Mouse (Mus musculus) liver (tissue): ENCODE data around the gene Tas2r140.

Experiments
- DNase-seq: peaks from one replicate; pipeline ENCODE4 v3.0.0-alpha.2; 2020; ENCODE audit warnings: mixed read lengths

The Tas2r140 gene

DNA sequence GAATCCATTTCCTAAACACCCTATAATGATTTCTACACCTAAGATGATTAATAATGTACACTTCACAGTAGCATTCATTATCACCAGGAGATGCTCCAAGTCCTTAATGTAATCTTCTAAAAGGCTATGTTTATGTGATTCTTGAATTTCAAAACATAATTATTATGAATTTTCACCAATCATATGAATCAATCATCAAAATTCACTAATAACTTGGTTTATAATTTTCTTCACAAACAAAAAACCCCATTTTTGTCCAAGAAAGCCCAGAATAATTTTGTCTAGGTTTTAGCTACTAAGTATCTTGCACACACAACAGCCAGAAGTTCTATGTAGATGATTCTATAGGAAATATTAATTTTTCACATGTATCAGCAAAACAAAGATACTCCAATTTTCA, at the start of gene Tas2r140:
Gene Tas2r140 (minus strand): TSS at position 101 of the 400 bp plus-strand sequence.
- DNase-seq, result no peak

DNA sequence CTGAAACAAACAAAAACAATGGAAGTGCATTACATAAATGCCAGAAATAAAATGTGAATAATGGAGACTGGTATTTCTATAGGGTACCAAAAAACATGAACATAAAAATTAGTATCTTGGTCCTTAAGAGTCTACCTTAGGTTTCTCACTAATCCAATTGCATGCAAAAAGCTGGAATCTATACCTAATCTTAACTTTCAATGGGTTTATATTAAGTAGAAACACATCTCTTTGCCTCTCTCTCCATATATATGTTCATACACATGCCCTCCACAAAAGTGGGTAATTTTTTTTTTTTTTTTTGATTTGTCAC, 48.9 kb upstream of the Tas2r140 start, which contains the start of gene Smim10l1:
Gene Smim10l1 (plus strand): TSS at position 301 of the 313 bp plus-strand sequence.
- no peak for DNase-seq

DNA sequence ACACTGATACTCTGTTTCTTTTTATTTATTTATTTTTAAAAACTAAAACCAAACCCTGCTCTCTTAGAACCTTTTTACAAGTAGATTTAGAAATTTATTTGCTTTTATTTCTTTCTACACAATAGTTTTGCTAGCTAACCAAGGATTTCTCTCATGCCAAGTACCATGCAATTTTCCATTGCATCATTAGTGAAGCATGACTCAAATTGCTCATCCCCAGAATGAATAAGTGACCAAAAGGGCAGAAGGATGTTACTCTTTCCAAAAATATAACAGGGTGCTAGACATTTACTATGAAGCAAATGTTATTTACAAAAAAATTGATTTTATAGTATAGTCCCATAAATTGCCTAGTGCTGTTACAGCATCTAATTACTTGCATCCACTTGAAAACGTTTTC, 46.8 kb upstream of the Tas2r140 start:
- DNase-seq, result no peak

DNA sequence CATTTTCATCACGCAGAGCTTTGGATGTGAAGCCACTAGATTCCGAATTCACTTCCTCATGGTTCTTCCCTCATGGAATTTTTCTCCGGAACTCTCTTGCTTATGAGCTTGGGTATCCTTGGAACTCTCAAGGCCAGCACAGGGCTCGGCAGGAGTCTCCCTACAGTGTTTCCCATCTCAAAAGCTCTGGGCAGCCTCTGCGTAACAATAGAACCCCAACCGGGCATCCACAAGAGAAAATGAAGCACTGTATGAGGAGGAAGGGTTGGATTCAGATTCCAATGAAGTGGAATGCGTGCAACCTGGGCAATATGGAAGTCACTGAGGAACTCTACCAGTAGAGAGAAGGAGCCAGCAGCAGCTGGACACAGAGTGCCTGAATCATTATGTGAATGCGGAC, 36.6 kb upstream of the Tas2r140 start:
- DNase-seq, result no peak

DNA sequence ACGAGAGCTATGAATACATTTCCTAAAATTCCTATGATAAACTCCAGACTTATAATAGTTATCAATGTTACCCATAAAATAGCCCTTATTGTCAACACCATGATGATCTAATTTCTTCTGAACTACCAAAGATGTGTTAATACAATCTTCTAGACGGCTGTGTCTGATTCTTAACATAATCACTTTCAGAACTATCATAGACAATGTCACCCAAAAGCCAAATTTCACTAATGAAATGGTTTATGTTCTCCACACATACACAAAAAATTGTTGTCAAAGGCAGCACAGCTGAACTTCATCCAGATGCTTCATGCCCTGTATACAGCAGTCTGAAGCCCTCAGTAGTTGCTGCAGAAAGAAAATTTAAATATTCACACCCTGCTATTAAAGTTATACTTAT, 18.6 kb downstream of the Tas2r140 start, which contains the start of gene Tas2r103:
Gene Tas2r103 (minus strand): TSS at position 101 of the 400 bp plus-strand sequence.
- DNase-seq, result no peak
